In genomic region chr10:99060588-99060987, GRCm38 (mm10) we compare ENCODE assay signal across 26 mouse cellular contexts. TPM values are rescaled to one million over a fixed set of nuclear protein-coding genes. Genes with fewer than 3 reads are reported as not detected.
DNase-seq lines count a peak whose midpoint lies in the region; ATAC-seq lines count a peak whose summit lies in the region.
"Had no signal": no experiment of that assay in that cellular context is flagged by ENCODE, and none has a peak within 500 bp of the region (broad histone marks: within the 10 kb centered on the region; RNA-seq: fewer than 3 reads in every experiment).

No protein-coding gene starts in this region.

- no peaks in the 10 kb centered on the region for H3K9me3 ChIP-seq in midbrain, embryonic 11.5 days (ENCODE audit: control insufficient read depth, low read length)
- no peaks in the 10 kb centered on the region for H3K9me3 ChIP-seq in midbrain, embryonic 10.5 days (replicated peaks)
- H3K9me3 ChIP-seq: embryonic facial prominence, embryonic 13.5 days; embryonic facial prominence, embryonic 15.5 days; forebrain, embryonic 10.5 days; forebrain, embryonic 12.5 days; G1E had no signal

- H3K4me3 ChIP-seq in midbrain, embryonic 11.5 days (ENCODE audit: low read depth, low read length): no peak overlapping the region
- no peak overlapping the region for H3K4me3 ChIP-seq in midbrain, embryonic 10.5 days
- H3K4me3 ChIP-seq: embryonic facial prominence, embryonic 13.5 days; embryonic facial prominence, embryonic 15.5 days; erythroblast, embryonic 14.5 days; forebrain, embryonic 10.5 days; forebrain, embryonic 12.5 days had no signal

- no peak for ATAC-seq in midbrain, embryonic 11.5 days (ENCODE audit: low FRiP score)
- ATAC-seq: activated CD4-positive, CD25-positive, alpha-beta regulatory T cell, adult 4 months; CD4-positive, CD25-positive, alpha-beta regulatory T cell, adult 4 months; forebrain, embryonic 14.5 days; Patski had no signal

- H3K27ac ChIP-seq in midbrain, embryonic 11.5 days (ENCODE audit: low read depth, low read length): no peak overlapping the region
- H3K27ac ChIP-seq in midbrain, embryonic 10.5 days (replicated peaks): no peak overlapping the region
- H3K27ac ChIP-seq: embryonic facial prominence, embryonic 13.5 days; embryonic facial prominence, embryonic 15.5 days; forebrain, embryonic 10.5 days; forebrain, embryonic 12.5 days had no signal

- H3K36me3 ChIP-seq in midbrain, embryonic 11.5 days (ENCODE audit: control insufficient read depth, insufficient read depth, low read length): no peaks in the 10 kb centered on the region
- H3K36me3 ChIP-seq in midbrain, embryonic 10.5 days: no peaks in the 10 kb centered on the region
- H3K36me3 ChIP-seq: embryonic facial prominence, embryonic 13.5 days; embryonic facial prominence, embryonic 15.5 days; forebrain, embryonic 10.5 days; forebrain, embryonic 12.5 days; G1E had no signal

- no peaks in the 10 kb centered on the region for H3K27me3 ChIP-seq in midbrain, embryonic 11.5 days (ENCODE audit: control insufficient read depth, insufficient read depth, low read length)
- no peaks in the 10 kb centered on the region for H3K27me3 ChIP-seq in midbrain, embryonic 10.5 days (ENCODE audit: low read depth, poor library complexity, severe bottlenecking)
- H3K27me3 ChIP-seq: CH12.LX; embryonic facial prominence, embryonic 13.5 days; embryonic facial prominence, embryonic 15.5 days; forebrain, embryonic 12.5 days had no signal

- WGBS in midbrain, embryonic 11.5 days: 91% methylated on average over 7 of the region's 7 CpGs
- 92% methylated on average over 7 of the region's 7 CpGs for WGBS in midbrain, embryonic 10.5 days

- no peaks in the 10 kb centered on the region for H3K4me1 ChIP-seq in midbrain, embryonic 11.5 days (ENCODE audit: control insufficient read depth, insufficient read depth, low read length)
- no peaks in the 10 kb centered on the region for H3K4me1 ChIP-seq in midbrain, embryonic 10.5 days
- H3K4me1 ChIP-seq: embryonic facial prominence, embryonic 13.5 days; embryonic facial prominence, embryonic 15.5 days; forebrain, embryonic 10.5 days; forebrain, embryonic 12.5 days had no signal

- DNase-seq in heart, adult 11 months: peak; percentile 30
- no peak for DNase-seq in heart, adult 8-10 months (ENCODE audit: low spot score)
- DNase-seq in lung, adult 18-20 months: peak; percentile 31 to 70
- no peak for DNase-seq in lung, postnatal 14 days
- peak; percentile 47 for DNase-seq in midbrain, embryonic 11.5 days (ENCODE audit: low spot score, missing footprints)
- no peak for DNase-seq in midbrain, embryonic 10.5 days (ENCODE audit: low spot score)
- peak; percentile 69 for DNase-seq in lung, postnatal 36 days
- DNase-seq in layer of hippocampus, postnatal 25 days (ENCODE audit: extremely low spot score in 1 of 2, low spot score in 1 of 2): no peak
- DNase-seq: adrenal gland, adult 8-10 months; adrenal gland, postnatal 14 days; adrenal gland, postnatal 36 days; B cell, adult 2 months; cerebellum, adult 11 months; cerebellum, adult 8-10 months; embryo, embryonic 11 days had no signal

- H3K9ac ChIP-seq in midbrain, embryonic 11.5 days (ENCODE audit: low read length): no peak overlapping the region
- H3K9ac ChIP-seq: embryonic facial prominence, embryonic 13.5 days; embryonic facial prominence, embryonic 15.5 days; forebrain, embryonic 12.5 days had no signal

- no peak overlapping the region for H3K4me2 ChIP-seq in midbrain, embryonic 11.5 days
- H3K4me2 ChIP-seq: embryonic facial prominence, embryonic 13.5 days; embryonic facial prominence, embryonic 15.5 days; forebrain, embryonic 12.5 days had no signal

RNA-seq across cellular contexts. Expression of gene Poc1b, which starts 46.2 kb away (rescaled TPM):
- total RNA-seq in heart, adult 8-10 months (2022): 1 to 10 TPM; 5.8 to 8.1 (median 7.2) TPM
- polyA plus RNA-seq in midbrain, embryonic 11.5 days (2014; fragmentation: Nextera tagmentation; extraction: Ambion mirVana): 37.2 and 38.6 TPM in 2 replicates
- 28.3 and 32.6 TPM in 2 replicates for polyA plus RNA-seq in midbrain, embryonic 10.5 days (2016; fragmentation: Nextera tagmentation; extraction: Ambion mirVana)
- 1 to 10 TPM; 6.5 to 8.2 TPM for total RNA-seq in layer of hippocampus, postnatal 25 days (2021)

RNA-seq across cellular contexts. Expression of gene Galnt4, which starts 47.4 kb away (rescaled TPM):
- 1 to 10 TPM; 2.5 to 2.9 (median 2.6) TPM for total RNA-seq in heart, adult 8-10 months (2022)
- 3.3 and 4.3 TPM in 2 replicates for polyA plus RNA-seq in midbrain, embryonic 11.5 days (2014; fragmentation: Nextera tagmentation; extraction: Ambion mirVana)
- 3.5 and 3.6 TPM in 2 replicates for polyA plus RNA-seq in midbrain, embryonic 10.5 days (2016; fragmentation: Nextera tagmentation; extraction: Ambion mirVana)
- 1 to 10 TPM; 4.0 to 4.6 TPM for total RNA-seq in layer of hippocampus, postnatal 25 days (2021)

Comparison
In these comparisons a context has a peak if more than half of its experiments do, and no peak if none do; other contexts are left out.
1. DNase-seq: peak in heart, adult 11 months (single experiment), lung, adult 18-20 months (2 of 2), midbrain, embryonic 11.5 days (single experiment) and lung, postnatal 36 days (single experiment); none in heart, adult 8-10 months (single experiment), lung, postnatal 14 days (single experiment), midbrain, embryonic 10.5 days (single experiment) and layer of hippocampus, postnatal 25 days (0 of 2).